Mouse (Mus musculus) splenic B cell, adult 2 months (primary cell): ENCODE measurements around the gene Dtnbp1.

Source experiments
- DNase-seq: peaks from one replicate; pipeline ENCODE4 v3.0.0-alpha.2; 2011; ENCODE audit warnings: low read depth, low spot score
- H3K27me3 ChIP-seq: 2 replicates; pipeline ENCODE4 v1.6.1; 2012; ENCODE audit warnings: mild to moderate bottlenecking, low read length, moderate library complexity, mixed read lengths; ENCODE audit not compliant: control insufficient read depth, poor library complexity, insufficient read depth, severe bottlenecking
- H3K36me3 ChIP-seq: 2 replicates; pipeline ENCODE4 v1.6.1; 2012; ENCODE audit warnings: mild to moderate bottlenecking, low read length, moderate library complexity, mixed read lengths; ENCODE audit not compliant: control insufficient read depth, poor library complexity, insufficient read depth, severe bottlenecking

Gene Dtnbp1

DNA sequence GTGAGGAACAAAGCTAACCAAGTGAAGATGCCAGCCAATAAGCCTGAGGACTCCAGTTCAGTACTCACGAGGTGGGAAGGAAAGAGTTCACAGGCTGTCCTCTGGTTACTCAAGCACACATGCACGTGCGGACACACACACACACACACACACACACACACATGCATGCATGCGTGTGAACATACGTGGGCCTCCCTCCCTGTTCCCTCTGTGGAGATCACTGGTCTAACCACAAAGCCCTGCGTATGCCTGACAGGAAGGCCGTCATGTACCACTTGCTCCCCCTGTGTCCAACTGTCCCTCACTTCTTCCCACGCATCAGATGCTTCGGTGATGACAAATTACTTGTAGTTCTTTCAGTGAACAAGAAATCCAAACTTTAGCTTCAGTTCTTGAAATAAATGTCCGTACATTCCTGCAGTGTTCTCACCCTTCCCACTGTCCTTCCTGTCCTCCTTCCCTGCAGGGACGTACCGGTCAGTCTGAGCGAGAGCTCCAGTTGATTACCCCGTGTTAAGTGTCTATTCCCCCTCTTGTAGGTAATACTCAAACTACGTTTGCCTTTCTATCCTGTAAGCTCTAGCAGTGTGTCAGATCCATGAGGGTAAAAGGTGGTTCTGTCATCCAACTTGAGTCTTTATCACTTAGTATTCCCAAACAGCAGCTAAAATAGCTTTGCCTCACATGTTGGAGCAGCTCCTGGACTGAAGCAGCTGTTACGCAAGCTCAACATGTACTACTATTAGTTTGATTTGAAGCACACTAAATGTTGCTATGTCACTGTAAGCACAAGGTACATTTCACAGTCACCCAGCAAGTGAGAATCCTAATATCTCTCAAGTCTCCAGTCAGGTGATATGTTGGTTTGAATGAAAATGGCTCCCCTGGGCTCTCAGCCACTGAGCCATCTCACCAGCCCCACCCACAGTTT is 53.4 kb downstream of the Dtnbp1 start:
- Histone ChIP-seq H3K27me3 (no peaks in the 10 kb centered on the region), H3K36me3 (no peaks in the 10 kb centered on the region)
- no peak for DNase-seq

GRCm38 (mm10) chr13:44946880-44947635 is 54.9 kb downstream of the Dtnbp1 start:
- no peak for DNase-seq
- Histone ChIP-seq H3K36me3 (no peaks in the 10 kb centered on the region), H3K27me3 (no peaks in the 10 kb centered on the region)

- DNase-seq, result no peak
- no peaks in the 10 kb centered on the region for H3K36me3 ChIP-seq
- H3K27me3 ChIP-seq, result no peaks in the 10 kb centered on the region
Observed at GRCm38 (mm10) chr13:44943618-44944017, 58.3 kb downstream of the Dtnbp1 start.

DNA sequence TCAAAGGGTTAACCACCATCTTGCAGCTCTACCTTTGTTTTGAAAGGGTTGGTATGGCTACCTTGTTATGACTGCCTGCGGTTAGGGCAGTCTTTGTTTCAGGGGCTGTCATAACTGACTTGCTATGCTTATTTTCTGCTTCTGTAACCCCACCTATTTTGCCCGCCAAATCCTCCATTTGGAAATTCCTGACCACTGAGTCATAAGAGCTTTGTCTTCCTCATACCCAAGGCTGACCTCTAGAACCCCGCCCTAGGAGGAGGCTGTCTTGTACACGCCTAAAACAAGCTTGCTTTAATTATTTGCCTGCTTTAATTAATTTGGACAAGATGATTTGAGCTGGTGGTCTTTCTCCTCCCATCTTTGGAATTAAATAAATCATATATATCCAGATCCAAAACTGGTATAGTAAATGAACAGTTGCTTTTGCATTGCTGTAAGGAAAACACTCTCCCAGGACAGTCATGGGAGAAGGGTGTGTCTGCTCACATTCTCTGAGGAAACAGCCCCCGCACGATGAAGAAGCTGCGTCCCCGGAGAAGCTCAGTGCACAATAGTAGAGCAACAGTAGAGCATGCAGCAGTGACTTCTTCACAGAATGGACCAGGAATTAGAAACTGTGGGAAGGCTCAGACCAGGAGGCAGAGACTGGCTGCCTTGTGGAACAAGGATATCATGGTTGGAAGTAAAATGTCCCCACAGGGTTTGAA is 62.5 kb downstream of the Dtnbp1 start:
- H3K36me3 ChIP-seq, result peaks cover 2% of the 10 kb centered on the region; the same call in 1 of the 2 replicates
- no peaks in the 10 kb centered on the region for H3K27me3 ChIP-seq
- no peak for DNase-seq

DNA sequence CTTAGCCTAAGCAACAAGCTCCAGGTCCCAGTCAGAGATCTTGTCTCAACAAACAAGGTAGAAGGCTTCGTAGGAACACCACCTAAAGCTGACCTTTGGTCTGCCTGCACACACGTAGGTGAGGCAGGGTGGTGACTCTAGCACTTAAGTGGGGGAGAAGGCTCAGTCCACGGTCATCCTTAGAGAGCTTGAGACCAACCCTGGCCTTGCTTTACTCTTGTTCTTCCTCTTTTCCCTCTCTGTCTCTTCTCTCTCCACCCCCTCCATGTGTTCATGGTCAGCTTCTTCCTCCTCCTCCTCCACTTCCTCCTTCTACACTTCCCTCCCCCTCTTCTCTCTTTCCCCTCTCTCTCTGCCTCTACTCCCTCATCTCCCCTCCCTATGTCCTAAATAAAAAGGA is 64.3 kb downstream of the Dtnbp1 start:
- no peaks in the 10 kb centered on the region for H3K27me3 ChIP-seq
- peaks cover 2% of the 10 kb centered on the region; the same call in 1 of the 2 replicates for H3K36me3 ChIP-seq
- DNase-seq, result peak; percentile 16

DNA sequence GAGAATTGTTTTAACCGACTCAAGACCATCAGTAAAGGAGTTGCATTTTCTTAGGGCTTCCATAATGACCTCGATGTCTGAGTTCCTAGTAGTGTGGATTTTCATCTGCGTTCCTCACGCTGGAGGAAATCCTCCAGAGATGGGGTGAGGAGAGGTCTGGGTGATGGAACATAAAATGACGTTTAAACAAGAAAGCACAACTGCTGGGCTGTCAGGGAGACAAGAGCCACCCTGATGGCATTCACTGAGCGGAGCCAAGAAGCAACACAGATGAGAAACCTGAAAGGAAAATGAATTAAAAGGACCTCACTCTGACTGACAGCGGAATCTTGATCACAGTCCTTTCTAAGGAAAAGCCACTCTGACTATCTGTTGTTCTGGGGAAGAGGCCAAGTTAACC is 68.4 kb downstream of the Dtnbp1 start:
- no peak for DNase-seq
- Histone ChIP-seq H3K36me3 (peaks cover 3% of the 10 kb centered on the region), H3K27me3 (no peaks in the 10 kb centered on the region)

DNA sequence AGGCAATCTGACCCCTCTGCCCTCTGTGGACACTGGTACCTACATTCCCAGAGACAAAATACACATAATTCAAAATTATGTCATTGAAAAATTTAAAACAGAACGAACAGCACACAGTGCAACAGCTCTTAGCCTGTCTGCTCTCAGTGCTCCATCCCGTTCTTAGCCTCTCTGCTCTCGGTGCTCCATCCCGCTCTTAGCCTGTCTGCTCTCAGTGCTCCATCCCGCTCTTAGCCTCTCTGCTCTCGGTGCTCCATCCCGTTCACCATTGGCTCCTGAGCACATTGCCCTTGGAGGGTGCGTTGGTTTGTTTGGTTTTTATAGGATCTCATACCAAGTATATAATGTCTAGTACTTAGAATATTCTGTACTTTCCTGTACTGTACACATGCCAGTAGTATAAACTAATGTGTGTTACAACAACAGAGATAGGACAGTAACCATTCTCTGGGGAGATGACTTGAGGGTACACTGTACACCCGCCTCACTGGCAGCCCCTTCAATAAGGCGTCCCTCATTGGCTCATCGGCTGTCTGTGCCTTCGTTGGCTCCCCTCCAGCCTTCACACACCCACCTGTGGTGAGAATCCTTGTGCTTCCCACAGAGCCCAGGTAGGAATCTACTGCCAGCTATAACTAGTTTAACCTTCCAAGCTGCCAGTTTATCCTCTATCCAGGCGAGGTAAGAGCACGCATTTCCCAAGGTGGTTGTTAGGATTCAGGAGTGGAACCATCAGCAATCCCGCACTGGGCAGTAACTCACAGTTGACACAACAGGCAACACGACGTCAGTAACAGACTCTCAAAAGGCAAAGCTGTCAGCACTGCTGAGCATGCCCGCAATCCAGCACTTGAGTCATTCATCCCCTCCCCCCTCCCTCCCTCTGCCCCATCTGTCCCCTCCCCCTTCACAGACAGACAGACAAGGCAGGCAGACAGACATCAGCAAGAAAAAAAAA is 69.4 kb downstream of the Dtnbp1 start:
- peaks cover 3% of the 10 kb centered on the region for H3K36me3 ChIP-seq
- H3K27me3 ChIP-seq, result no peaks in the 10 kb centered on the region
- DNase-seq, result no peak

DNA sequence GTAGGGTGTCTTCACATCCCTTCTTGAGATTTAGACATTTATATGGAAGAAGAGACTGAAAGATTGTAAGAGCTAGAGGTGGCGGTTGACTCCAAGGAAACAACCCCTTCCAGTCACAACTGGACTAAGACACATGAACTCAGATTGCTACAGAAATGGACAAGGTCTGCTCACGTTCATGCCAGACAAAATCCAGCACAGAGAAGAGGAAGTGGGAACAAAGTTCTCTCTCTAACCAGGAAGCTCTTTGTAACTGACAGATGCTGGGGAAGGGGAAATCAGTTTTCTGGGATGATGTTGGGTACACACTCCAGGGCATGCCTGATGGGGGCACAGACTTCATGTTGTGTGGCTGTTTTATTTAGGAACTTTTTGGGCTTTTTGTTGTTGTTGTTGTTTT is 75.6 kb downstream of the Dtnbp1 start:
- no peak for DNase-seq
- H3K36me3 ChIP-seq, result peaks cover 17% of the 10 kb centered on the region

DNA sequence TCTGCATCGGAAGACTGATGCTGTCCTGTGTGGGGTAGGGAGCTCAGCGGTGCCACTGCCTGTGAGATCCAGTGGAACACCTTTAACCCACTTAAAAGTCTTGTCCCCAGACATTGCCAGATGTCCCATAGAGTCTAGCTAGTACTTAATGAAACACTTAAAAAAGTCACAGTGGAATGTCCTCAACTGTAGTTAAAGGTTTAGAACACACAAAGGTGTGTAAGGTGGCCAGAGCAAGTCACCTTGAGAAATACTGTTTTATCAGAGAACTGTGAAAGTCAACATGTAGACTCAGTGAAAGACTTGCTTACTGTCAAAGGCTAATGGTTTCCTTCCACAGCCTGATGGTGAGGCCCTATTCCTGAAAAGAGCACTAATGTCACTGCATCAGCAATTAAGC is 76.8 kb downstream of the Dtnbp1 start:
- no peaks in the 10 kb centered on the region for H3K27me3 ChIP-seq
- H3K36me3 ChIP-seq, result peaks cover 17% of the 10 kb centered on the region
- no peak for DNase-seq

More for the DNA sequence above, 75.6 kb downstream of the Dtnbp1 start:
- no peaks in the 10 kb centered on the region for H3K27me3 ChIP-seq

GRCm38 (mm10) chr13:44924042-44924441 is 77.9 kb downstream of the Dtnbp1 start:
- Histone ChIP-seq H3K36me3 (peaks cover 16% of the 10 kb centered on the region), H3K27me3 (no peaks in the 10 kb centered on the region)
- no peak for DNase-seq

GRCm38 (mm10) chr13:44921721-44922120 is 80.2 kb downstream of the Dtnbp1 start:
- no peak for DNase-seq
- Histone ChIP-seq H3K36me3 (peaks cover 20% of the 10 kb centered on the region), H3K27me3 (no peaks in the 10 kb centered on the region)

DNA sequence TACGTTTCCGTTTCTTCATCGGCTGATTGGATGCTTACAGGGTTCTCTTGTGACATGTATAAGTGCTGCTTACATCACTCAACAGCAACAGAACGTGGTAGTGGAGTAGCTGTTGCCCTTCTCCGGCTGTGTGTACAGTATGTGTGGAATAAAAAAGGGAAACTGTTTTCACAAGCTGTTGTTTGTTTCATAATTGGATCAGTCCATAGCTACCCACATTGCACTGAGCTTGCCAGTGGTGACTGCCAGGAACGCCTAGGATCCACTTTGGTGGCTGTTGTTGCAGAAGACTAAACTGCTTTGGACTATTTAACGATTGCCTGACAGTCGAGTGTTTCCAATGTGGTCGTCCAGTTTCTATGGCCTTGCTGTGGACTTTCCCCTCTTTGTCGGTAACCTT is 80.9 kb downstream of the Dtnbp1 start:
- DNase-seq, result no peak
- H3K27me3 ChIP-seq, result no peaks in the 10 kb centered on the region

GRCm38 (mm10) chr13:44918269-44918668 is 83.7 kb downstream of the Dtnbp1 start:
- Histone ChIP-seq H3K27me3 (no peaks in the 10 kb centered on the region), H3K36me3 (peaks cover 13% of the 10 kb centered on the region)
- DNase-seq, result no peak

More for the DNA sequence above, 80.9 kb downstream of the Dtnbp1 start:
- H3K36me3 ChIP-seq, result peaks cover 20% of the 10 kb centered on the region

DNA sequence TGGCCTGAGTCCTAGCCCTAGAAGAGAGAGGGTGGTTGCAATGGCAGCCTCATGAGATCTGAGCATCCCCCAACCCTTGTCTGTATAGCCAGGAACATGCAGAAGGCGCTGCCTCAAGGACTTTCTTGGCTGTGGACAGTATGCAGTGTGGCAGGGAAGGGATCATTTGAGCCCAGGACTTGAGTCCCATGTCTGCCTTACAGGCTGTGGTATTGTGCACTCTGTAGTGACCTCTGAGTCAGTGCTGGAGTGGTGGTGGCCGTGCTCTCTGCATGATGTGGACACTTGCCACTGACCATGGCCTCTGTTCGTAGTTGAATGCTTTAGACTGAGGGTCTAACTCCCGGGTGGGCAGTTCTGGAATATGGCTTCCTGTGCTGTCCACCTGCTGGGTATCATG is 84.7 kb downstream of the Dtnbp1 start:
- DNase-seq, result no peak
- Histone ChIP-seq H3K27me3 (no peaks in the 10 kb centered on the region), H3K36me3 (peaks cover 14% of the 10 kb centered on the region)
